Mouse (Mus musculus) c-Kit-positive CD71-negative TER-119-negative erythroid progenitor cells, embryonic 14.5 days (primary cell): Measurements from ENCODE around the gene Gm20388.
A peak's percentile ranks its signal among the peaks of the same experiment; 100 is the strongest.

Experiments used
- DNase-seq: peaks from one replicate; pipeline ENCODE4 v3.0.0-alpha.2; 2013; ENCODE audit warnings: low read depth

Gene Gm20388

DNA sequence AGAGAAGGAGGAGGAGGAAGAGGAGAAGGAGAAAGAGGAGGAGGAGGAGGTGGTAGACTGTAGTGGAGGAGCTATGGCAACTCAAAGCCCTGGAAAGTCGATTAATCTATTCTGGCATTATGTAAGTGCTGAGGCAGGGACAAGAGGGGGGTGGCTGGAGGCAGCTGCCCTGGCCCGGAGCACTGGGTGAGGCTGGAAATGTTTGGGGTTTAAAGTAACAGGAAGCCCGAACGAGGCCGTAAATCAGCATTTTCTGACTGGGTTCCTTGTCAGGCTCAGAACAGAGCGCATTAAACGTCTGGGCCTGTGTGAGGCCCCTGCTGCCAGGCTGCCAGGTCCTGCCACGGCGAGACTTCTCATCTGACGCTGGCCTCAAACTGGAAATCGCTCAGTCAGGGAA lies 1458.2 kb downstream of the Gm20388 start:
- no peak for DNase-seq

DNA sequence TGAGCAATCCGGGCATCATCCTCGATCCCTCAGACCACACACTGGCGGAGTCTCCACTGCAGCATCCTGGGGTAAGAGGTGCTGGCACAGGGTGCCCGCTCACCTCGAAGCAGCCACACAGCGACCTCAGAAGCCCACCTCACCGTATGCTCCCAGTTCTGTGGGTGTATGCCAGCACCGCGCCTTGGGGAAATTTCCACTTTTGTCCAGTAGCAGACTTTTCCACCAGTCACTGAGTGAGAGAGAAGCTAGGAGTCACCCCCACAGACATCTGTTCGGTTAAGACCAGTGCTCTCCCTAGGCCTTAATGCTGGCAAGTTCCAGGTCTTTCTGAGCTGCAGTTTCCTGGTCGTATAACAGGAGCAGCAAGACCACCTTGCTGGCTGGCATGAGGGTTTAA lies 1458.7 kb downstream of the Gm20388 start:
- DNase-seq, result no peak

DNA sequence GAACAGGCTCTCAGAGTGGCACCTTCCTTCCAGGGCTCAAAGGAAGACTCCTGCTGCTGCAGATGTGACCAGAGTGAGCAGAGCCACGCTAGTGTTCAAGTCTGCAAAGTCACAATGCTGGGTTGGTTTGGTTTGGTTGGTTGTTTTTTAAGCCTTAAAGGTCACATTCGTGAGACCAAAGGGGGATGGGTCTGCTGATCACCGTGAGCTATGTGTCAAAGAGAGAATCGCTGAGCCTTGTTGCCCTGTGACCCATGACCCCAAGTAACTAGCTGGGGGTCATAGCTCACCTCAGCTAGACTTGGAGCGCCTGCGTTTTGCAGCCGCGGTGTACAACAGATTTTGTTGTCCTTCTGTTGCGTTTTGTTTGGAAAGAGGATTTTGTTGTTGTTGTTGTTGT lies 1460.6 kb downstream of the Gm20388 start:
- no peak for DNase-seq

DNA sequence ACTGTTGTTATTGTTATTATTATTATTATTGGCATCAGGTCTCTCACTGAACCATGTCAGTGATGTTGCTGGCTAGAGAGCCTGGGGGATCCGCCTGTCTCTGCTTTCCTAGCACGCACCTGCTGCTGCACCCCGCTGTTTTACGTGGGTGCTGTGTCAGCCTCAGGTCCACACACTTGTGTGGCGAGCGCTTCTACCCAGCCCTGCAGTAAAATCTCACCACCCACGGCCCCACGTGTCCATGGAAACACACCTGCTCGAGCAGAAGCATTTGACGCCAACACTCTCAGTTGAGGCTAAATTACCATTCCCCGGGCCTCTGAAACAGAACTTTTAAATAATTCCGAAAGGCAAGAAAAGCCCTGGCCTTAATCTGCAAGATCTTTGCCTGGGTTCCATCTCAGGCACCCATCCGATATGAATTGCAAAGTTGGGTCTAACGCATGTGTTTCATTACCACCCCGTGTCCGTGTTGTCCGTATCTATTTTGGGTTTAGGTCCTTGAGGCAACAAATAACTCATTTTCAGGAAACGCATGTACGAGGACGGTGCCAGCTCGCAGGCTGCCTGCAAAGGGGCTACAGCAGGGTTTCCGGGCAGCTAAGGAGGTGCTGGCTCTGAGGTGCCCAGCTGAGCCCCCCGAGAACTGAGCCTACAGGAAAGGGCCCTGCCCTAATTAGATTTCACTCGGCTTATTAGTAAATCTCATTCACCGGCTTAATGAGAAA lies 1461.4 kb downstream of the Gm20388 start:
- no peak for DNase-seq

DNA sequence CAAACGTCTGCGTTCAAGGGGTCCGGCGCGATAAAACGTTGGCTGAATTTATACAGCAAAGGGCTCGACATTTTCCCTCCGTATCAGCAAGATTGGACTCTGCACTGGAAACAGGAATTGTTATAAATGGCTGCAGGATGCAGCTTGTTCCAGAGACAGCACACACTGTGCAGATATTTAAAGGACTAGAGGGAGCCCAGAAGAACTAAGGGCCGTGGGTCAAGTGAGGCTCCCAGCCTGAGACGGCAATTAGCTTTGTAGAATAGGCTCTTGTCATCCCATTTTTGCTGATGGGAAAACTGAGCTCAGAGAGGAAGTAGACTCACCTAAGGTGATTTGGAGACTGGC lies 1462.0 kb downstream of the Gm20388 start:
- no peak for DNase-seq

DNA sequence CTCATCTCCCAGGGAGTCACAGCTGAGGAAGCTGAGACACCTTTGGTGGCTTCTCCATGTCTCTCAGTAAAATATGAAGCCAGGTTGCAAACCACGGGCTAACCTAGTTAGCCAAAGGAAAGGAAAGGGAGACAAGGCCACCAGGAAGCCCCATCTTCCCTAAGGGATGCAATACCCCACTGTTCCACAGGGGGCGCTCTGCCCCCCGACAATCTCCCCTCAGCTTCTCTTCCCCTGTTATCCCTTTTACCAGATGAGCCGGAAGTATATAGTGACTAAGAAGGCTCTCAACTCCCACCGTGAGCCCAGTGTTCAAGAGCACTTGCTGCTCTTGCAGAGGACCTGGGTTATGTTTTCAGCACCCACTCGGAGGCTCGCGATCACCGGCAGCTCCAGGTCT lies 1463.6 kb downstream of the Gm20388 start:
- no peak for DNase-seq

DNA sequence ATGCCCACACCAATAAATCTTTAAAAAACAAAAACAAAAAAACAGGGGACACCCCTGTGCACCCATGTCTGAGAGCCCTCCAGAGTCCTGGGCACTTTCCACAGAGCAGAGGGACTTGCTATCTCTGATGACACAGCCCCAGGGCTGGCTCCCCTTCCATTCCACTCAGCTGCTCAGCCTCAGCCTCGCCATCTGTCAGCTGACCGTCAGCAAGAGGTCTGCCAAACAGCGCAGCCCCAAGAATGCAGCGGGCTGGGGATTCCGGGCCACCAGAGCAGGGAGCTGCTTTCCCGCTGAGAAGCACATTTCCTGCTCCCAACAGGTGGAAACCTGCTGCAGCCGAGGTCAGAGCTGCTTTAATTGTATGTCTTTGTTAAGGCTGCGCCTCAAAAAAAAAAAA lies 1464.1 kb downstream of the Gm20388 start:
- DNase-seq, result no peak

DNA sequence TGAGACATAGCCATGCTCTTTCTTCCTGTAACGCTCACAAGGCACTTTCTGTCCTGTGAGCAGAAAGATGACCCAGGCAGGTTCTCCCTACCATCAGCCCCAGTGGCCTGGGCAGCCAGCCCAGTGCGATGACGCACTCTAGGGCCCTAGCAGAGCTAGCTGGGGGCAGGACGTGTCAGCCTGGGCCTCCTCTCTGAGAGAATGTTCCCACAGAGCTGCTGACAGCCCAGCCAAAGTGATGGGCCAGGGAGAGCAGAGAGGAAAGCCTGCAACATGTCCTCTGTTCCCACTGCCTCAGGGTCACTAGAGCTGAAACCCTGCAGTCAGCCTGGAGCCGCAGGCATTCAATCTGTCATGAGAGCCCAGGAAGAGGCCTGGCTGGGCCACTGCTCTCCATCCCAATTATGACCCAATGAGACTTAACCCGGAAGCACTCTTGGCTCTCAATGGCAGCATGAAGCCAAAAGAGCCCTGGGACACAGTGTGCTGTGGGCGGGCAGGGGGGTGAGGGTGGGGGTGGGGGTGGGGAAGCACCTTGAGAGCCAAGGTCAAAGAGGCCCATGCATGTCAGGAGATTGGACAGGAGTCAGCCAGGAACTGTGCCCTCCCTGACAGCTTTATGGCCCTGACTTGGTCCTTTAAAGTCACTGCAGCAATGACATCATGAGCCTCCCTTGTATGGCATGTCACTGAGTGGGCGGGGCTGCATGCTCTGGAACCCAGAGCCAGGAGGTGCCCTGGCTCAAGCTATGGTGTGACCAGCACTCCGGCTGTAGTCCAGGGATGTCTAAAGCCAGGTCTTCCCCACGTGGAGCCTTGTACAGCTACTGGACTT lies 1465.7 kb downstream of the Gm20388 start:
- no peak for DNase-seq

DNA sequence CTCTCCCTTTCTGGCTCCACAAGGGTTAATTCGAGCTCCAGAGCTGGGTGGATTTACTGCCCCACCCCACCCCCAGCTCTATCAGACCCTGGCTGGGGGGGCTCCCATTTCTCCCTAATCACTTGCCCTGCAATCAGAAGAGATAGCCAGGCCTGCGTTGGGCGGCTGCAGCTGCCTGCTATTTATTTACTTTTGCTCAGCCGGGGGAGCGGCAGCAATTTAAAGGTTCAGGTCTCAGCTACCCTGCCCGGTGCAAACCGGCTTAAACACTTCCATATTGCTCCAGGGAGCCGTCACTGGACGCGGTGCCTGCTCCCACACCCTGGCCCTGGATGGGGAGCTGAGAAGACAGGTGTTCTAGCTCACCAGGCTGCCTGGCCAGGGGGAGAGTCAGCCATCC lies 1467.0 kb downstream of the Gm20388 start:
- no peak for DNase-seq

DNA sequence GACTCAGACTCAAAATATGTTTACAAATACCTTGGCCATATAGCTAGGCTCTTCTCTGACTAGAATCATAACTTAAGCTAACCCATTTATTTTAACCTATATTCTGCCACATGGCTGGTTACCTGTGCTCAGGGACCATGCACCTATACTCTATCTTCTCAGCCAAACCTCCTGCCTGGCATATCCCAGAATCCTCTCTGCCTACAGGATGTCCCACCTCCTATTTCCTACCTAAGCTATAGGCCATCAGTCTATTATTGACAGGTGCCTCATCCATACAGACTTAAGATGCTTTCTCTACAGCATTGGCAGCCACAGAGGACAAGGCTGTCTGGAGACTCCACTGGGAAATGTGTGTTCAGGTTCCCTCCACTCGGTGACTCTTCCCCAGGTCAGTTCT lies 1468.7 kb downstream of the Gm20388 start:
- no peak for DNase-seq

DNA sequence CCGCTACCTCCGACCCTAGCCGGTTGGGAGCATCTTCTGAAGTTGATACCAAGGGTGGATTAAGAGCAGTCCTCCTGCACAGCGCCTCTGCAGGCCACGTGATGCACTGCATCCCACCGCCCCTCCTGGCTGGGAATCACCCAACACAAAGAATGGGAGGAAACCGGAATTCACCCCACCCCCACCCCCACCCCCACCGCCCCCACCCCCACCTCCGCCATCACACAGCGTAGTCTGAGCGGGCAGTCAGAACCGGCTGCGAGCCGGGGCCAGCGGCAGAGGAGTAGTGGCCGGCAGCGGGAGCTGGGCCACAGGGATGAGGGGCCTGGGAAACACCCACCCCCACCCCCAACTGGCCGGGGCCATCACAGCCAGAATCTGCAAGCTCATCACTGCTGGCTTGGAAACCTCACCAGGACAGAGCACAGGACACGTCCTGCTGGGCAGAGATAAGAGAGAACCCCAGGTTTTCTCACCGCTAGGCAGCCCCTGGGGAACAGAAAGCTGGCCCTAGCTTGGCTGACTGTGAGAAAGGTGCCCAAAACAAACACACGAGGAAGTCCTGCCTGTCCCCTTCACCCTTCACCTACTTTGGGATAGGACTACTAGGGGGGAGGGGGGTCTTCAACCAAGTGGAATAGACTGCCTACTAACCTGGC lies 1472.1 kb downstream of the Gm20388 start:
- peak; percentile 25 for DNase-seq

DNA sequence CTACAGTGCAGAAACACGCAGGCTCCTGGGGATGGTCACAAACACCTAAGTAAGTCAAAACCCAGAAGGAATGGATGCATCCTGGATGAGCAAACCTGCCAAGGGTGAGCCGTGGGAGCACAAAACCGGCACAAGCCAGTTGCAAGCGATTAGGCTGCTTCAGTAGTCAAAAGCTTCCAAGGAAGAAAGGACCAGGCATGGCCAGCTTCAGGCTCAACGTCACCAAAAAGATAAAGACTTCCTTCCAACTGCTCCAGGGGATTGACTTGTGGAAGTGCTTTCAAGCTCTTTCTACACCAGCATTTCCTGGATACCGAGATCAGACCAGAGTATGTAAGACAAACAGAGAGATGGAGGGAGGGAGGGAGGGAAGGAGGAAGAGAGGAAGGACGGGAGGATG lies 1474.9 kb downstream of the Gm20388 start:
- DNase-seq, result no peak

DNA sequence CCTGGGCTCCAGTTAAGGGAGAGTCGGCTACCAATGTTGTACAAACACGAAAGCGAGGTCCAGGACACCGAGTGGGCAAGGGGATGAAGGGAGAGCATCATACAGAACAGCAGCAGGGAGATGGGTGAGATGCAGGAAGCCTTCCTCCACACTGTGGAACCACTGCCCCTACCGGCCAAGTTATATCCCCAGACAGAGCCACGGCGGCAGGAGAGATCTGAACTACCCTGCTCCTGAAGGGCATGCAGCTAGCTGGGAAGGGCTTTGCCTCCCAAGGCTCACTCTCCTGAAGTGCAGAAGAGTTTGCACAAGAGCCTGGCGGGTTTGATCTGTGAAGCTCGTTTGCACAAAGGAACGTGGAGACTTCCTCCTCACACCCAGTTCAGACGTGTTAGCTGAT lies 1480.0 kb downstream of the Gm20388 start:
- DNase-seq, result no peak

DNA sequence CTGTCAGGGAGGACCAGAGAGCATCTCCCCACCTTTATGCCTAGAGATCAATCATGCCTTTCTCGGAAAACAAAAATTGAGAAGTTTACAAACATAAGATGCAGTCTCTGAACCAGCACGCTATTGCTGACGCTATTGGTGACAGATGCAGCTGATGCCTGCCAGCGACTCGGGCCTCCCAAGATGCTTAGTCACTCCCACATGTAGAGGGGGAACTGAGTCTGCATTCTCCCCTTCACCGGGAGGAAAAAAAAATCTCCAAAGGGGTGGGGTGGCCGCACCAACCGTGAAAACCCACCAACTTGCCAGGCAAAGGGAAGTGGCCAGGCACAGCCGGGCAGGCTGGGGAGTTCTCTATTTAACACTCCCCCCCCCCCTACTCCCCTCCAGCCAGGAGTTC lies 1480.6 kb downstream of the Gm20388 start:
- no peak for DNase-seq

DNA sequence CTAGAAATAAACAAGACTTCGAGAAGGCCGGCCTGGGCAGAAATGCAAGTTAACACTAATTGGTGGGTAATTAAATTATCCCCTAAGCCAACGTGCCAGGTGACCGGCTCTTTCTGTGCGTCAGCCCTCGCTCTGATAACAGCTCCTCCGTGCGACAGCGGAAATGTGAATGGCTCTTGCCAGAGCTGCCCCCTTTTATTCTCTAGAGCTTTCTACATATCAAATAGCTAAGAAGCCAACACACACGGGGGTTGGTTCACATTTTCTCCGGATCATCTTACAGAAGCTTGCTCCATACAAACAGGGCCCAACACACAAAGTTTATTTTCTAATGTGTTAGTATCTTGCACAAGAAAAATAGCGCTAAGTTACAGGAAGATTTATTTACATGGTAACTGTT lies 1481.1 kb downstream of the Gm20388 start:
- no peak for DNase-seq

DNA sequence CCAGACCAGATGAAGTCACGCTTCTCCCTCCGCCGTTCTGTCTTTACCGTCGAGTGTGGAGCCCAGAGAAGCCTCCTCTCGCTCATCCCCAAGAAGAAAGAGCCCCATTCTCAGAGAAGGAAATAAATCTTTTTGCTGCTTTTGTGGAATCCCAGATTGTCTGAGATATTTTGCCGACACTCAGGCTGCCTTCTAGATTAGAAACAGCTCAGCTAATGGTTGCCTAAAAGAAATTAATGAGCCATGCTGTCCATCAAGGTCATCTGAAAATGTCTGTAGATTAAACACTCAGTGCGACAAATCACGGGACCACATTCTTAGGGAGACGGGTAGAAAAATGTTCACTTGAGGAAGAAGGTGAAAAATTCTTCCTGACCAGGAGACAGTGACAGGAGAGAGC lies 1481.8 kb downstream of the Gm20388 start:
- DNase-seq, result no peak

DNA sequence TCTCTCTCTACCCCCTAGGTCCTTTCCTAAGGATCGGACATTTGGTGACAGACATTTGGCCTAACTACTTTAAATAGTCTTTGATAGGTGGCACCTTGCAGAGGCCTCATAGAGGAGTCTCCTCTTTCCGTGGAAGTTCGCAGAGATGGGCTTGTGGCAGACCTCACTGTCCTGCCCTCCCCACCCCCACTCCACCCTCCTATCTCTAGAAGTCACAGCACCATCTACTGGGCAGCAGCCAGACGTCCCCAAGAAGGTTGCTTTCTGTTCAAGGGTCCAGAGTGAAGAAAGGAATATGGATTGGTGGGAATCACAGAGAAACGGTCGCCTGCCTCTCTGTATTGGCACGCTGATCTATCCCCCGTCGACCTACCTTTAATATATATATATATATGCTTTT lies 1482.5 kb downstream of the Gm20388 start:
- DNase-seq, result no peak

DNA sequence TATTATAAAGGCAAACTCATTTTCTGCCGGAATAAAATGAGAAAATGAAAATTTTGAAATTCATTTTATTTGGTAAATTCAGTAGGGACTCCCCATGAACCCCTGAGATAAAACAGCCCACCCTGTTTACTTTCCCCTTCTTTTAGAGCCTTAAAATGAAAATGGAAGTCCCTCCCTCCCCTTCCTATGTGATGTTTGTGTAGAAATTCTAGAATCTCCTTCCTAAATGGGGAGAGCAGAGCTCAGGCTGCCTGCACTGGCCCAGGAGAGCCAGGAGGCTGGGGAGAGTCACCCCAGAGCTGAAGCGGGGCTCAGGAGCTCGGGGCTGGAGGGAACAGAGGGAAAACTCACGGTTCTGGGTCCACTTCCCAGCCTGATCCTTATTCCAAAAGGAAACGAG lies 1484.0 kb downstream of the Gm20388 start:
- DNase-seq, result no peak

DNA sequence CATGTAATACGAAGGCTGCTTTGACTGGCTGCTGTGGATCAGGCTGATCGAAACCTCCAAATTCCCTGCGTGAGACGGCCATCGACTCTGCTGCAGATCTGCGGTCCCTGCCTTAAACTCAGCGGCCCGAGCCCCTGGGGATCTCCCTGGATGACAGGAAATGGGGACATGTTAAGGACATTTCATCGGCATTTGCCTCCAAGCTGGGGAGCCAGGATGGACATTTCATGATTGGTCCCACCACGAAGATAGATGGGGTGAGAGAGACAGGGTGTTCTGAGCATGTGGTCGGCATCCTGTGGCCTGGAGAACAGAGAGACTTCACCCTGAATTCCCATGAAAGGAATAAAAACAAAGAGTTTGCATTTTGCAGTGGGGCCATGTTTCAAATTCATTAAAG lies 1484.7 kb downstream of the Gm20388 start:
- no peak for DNase-seq

DNA sequence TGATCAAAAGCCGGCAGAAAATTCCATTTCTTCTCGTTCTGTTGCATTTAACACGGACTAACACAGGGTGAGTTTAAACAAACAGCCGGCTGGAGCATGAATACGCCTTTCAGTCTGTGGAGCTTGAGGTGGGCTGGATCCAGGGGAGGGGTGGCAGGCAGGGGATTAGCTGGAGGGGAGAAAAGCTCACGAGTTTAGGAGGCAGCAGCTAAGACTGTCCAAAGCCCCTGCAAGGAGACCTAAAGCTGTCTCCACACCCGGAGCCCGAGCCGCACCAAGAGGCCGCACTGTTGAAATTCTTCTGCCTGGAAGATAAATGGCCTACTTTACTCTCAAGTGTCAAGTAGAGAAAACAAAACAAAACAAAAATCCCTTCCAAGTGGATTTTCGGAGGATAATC lies 1485.5 kb downstream of the Gm20388 start:
- no peak for DNase-seq

DNA sequence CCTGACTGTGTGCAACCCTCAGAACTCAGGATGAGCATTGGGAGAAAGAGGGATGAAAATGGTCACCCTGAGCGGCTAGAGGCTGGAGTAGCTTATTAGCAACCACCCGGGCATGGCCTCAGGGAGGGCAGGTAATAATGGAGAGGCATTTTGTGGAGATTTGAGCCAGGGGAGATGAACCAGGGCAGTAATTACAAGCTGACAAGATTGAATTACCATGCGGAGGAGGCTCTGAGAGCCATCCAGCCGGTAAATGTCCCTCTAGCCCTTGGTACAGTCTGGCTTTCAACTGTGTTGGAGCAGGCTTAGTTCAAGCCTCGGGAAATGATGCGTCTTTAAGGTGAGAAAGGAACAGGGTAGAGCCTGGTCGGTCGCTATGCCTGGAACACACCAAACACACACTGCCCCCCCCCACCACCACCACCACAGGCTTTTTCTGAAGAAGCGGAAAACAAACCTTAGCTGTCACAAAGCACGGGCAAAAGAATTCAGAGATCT lies 1486.6 kb downstream of the Gm20388 start:
- DNase-seq, result no peak

DNA sequence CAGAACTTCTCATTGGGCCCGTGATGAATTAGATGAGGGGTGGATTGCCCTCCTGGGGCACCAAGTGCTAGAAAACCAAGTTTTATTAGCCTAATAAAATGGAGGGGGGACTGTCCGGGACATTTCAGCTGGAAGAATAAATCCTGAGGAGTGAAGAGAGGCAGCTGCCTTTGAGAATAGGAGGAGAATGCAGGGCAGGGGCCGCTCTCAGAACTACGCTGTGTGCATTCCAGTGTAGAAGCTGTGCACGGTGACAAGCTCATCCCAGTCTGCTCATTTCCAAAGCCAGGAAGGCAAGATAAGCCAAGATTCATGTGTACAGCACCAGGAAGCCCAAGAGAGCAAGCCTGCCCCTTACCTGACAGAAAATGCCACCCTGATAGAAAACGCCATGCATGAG lies 1487.4 kb downstream of the Gm20388 start:
- no peak for DNase-seq

DNA sequence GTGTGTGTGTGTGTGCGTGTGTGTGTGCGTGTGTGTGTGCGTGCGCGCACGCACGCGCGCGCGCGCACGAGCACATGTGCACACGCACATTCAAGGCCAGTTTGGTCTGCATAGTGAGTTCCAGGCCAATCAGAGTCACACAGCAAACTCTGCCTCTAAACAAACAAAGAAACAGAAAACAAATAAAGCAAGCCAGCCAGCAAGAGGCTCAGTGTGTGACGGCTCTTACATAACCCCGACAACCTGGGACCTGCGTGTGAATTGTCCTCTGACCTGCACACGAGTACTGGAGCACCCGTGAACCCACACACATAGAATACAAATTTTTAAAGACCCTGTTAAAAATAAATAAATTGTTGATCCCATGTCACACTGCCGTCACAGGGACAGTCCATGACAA lies 1488.1 kb downstream of the Gm20388 start:
- no peak for DNase-seq
